Mouse (Mus musculus) bone marrow macrophage, adult 2 months (primary cell): Measurements from ENCODE around the gene Bnc1.

Source experiments
- CTCF ChIP-seq: IDR thresholded peaks from 2 replicates; pipeline ENCODE4 v1.5.1; 2012; ENCODE audit warnings: low read depth, mild to moderate bottlenecking, low read length, moderate library complexity
- POLR2A ChIP-seq: IDR thresholded peaks from 2 replicates; pipeline ENCODE4 v1.6.1; 2012; ENCODE audit warnings: mild to moderate bottlenecking, low read depth, low read length, borderline replicate concordance

GRCm38 (mm10) chr7:81954208-81954846 lies 37.8 kb downstream of the Bnc1 start:
- TF ChIP-seq CTCF (no peak; the same call in 1 of the 2 replicates), POLR2A (no peak)
